Mouse (Mus musculus) neural tube, embryonic 13.5 days (tissue): ENCODE measurements around the gene Acacb. TPM values are rescaled to one million over a fixed set of nuclear protein-coding genes. Genes with fewer than 3 reads are reported as not detected.
A peak's percentile ranks its signal among the peaks of the same experiment; 100 is the strongest.

Experiments used
- ATAC-seq: fragments of 200-750 bp; cut with Nextera tagmentation; 2 replicates; pipeline ENCODE4 v1.8.0; 2017; ENCODE audit warnings: low read depth, mild to moderate bottlenecking, moderate TSS enrichment, moderate library complexity
- H3K27ac ChIP-seq: fragments of 300-500 bp; sonication (generic); replicated peaks from 2 replicates; pipeline ENCODE4 v1.5.1; 2015; ENCODE audit warnings: moderate library complexity, mild to moderate bottlenecking, inconsistent platforms
- H3K27me3 ChIP-seq: fragments of 300-500 bp; sonication (generic); 2 replicates; pipeline ENCODE4 v1.6.1; 2015; ENCODE audit warnings: mild to moderate bottlenecking, inconsistent platforms
- H3K36me3 ChIP-seq: fragments of 300-500 bp; sonication (generic); 2 replicates; pipeline ENCODE4 v1.6.1; 2015; ENCODE audit warnings: mild to moderate bottlenecking, inconsistent platforms
- H3K4me1 ChIP-seq: fragments of 300-500 bp; sonication (generic); replicated peaks from 2 replicates; pipeline ENCODE4 v1.6.1; 2015; ENCODE audit warnings: inconsistent platforms
- H3K4me2 ChIP-seq: fragments of 300-500 bp; sonication (generic); 2 replicates; pipeline ENCODE4 v1.6.1; 2015; ENCODE audit warnings: inconsistent platforms, mild to moderate bottlenecking, moderate library complexity
- H3K4me3 ChIP-seq: fragments of 300-500 bp; sonication (generic); 2 replicates; pipeline ENCODE4 v1.5.1; 2015; ENCODE audit warnings: mild to moderate bottlenecking, inconsistent platforms
- H3K9ac ChIP-seq: fragments of 300-500 bp; sonication (generic); 2 replicates; pipeline ENCODE4 v1.6.1; 2015; ENCODE audit warnings: moderate library complexity, mild to moderate bottlenecking, inconsistent platforms
- H3K9me3 ChIP-seq: fragments of 300-500 bp; sonication (generic); 2 replicates; pipeline ENCODE4 v1.6.1; 2016; ENCODE audit warnings: inconsistent platforms
- WGBS: fragments of 180-500 bp; shearing (Covaris S2); methylation state at CpG from one replicate; pipeline ENCODE4 v1.1.7; 2015; 5-methylcytosine and 5-hydroxymethylcytosine counted together
- polyA plus RNA-seq: library from polyadenylated mRNA; unstranded; fragments of >200 nt; fragmentation: Nextera tagmentation; extraction: Ambion mirVana; gene quantifications from 2 replicates; pipeline ENCODE4 v1.2.1, GENCODE M21; 2015

The Acacb gene
- polyA plus RNA-seq, 1 experiment from 2014 or later: 3.1 TPM

- 57% methylated on average over 6 of the region's 6 CpGs for WGBS
- ATAC-seq: no peak
- peak overlapping the region; percentile 38 for H3K27ac ChIP-seq
These were observed 16.9 kb downstream of the Acacb start for GRCm38 (mm10) chr5:114163117-114163696.

GRCm38 (mm10) chr5:114170345-114170744 lies 24.0 kb downstream of the Acacb start:
- ATAC-seq: no peak
- Histone ChIP-seq H3K9me3 (no peaks in the 10 kb centered on the region), H3K4me2 (no peak overlapping the region), H3K4me3 (no peak overlapping the region), H3K27me3 (peaks cover 9% of the 10 kb centered on the region), H3K4me1 (peaks cover under 1% of the 10 kb centered on the region; the same call in 1 of the 2 replicates), H3K36me3 (no peaks in the 10 kb centered on the region), H3K27ac (no peak overlapping the region), H3K9ac (no peak overlapping the region)
- WGBS: 84% methylated on average over 7 of the region's 7 CpGs

More at GRCm38 (mm10) chr5:114163117-114163696, 16.9 kb downstream of the Acacb start:
- H3K4me2 ChIP-seq: no peak overlapping the region
- no peak overlapping the region for H3K9ac ChIP-seq
- H3K27me3 ChIP-seq: no peaks in the 10 kb centered on the region
- H3K4me1 ChIP-seq: no peaks in the 10 kb centered on the region; the same call in 1 of the 2 replicates
- H3K36me3 ChIP-seq: no peaks in the 10 kb centered on the region
- no peak overlapping the region for H3K4me3 ChIP-seq
- no peaks in the 10 kb centered on the region for H3K9me3 ChIP-seq

GRCm38 (mm10) chr5:114172936-114173335 lies 26.6 kb downstream of the Acacb start:
- WGBS: 90% methylated on average over 3 of the region's 3 CpGs
- peaks cover 22% of the 10 kb centered on the region for H3K27me3 ChIP-seq
- no peaks in the 10 kb centered on the region for H3K36me3 ChIP-seq
- H3K9ac ChIP-seq: no peak overlapping the region
- H3K4me1 ChIP-seq: peaks cover 10% of the 10 kb centered on the region
- no peak overlapping the region for H3K4me3 ChIP-seq
- H3K9me3 ChIP-seq: no peaks in the 10 kb centered on the region
- H3K27ac ChIP-seq: no peak overlapping the region
- no peak overlapping the region for H3K4me2 ChIP-seq
- no peak for ATAC-seq

GRCm38 (mm10) chr5:114173458-114173857 lies 27.1 kb downstream of the Acacb start:
- 77% methylated on average over 7 of the region's 7 CpGs for whole genome bisulfite sequencing
- ATAC-seq: no peak

GRCm38 (mm10) chr5:114173877-114174581 lies 27.7 kb downstream of the Acacb start:
- Histone ChIP-seq H3K4me1 (peaks cover 10% of the 10 kb centered on the region), H3K4me2 (no peak overlapping the region), H3K27ac (no peak overlapping the region), H3K27me3 (peaks cover 22% of the 10 kb centered on the region), H3K36me3 (no peaks in the 10 kb centered on the region), H3K9me3 (no peaks in the 10 kb centered on the region), H3K4me3 (no peak overlapping the region), H3K9ac (no peak overlapping the region)
- ATAC-seq: no peak
- WGBS: 32% methylated on average over 16 of the region's 16 CpGs

More at GRCm38 (mm10) chr5:114173458-114173857, 27.1 kb downstream of the Acacb start:
- Histone ChIP-seq H3K27me3 (peaks cover 22% of the 10 kb centered on the region), H3K4me3 (no peak overlapping the region), H3K9ac (no peak overlapping the region), H3K27ac (no peak overlapping the region), H3K4me1 (peaks cover 10% of the 10 kb centered on the region), H3K9me3 (no peaks in the 10 kb centered on the region), H3K36me3 (no peaks in the 10 kb centered on the region), H3K4me2 (no peak overlapping the region)

- WGBS: 17% methylated on average over 16 of the region's 16 CpGs
- Histone ChIP-seq H3K9me3 (no peaks in the 10 kb centered on the region), H3K9ac (no peak overlapping the region), H3K4me1 (peaks cover 10% of the 10 kb centered on the region), H3K36me3 (no peaks in the 10 kb centered on the region), H3K27me3 (peaks cover 22% of the 10 kb centered on the region), H3K27ac (no peak overlapping the region), H3K4me3 (no peak overlapping the region), H3K4me2 (0 out of 2 replicates have a peak overlapping the region, but pooled peaks have one; percentile 6)
- no peak for ATAC-seq
These were observed 28.3 kb downstream of the Acacb start for GRCm38 (mm10) chr5:114174639-114175038.

GRCm38 (mm10) chr5:114175596-114176171 lies 29.3 kb downstream of the Acacb start:
- Histone ChIP-seq H3K27me3 (peaks cover 22% of the 10 kb centered on the region), H3K9ac (peak overlapping the region; percentile 52), H3K36me3 (no peaks in the 10 kb centered on the region), H3K4me2 (peak overlapping the region; percentile 63), H3K4me3 (peak overlapping the region; percentile 39), H3K27ac (no peak overlapping the region), H3K9me3 (no peaks in the 10 kb centered on the region), H3K4me1 (peaks cover 10% of the 10 kb centered on the region)
- ATAC-seq: peak; percentile 89
- under 1% methylated on average over 26 of the region's 26 CpGs for WGBS

GRCm38 (mm10) chr5:114176548-114177400 lies 30.4 kb downstream of the Acacb start:
- 41% methylated on average over 8 of the region's 8 CpGs for WGBS
- H3K27me3 ChIP-seq: peaks cover 22% of the 10 kb centered on the region
- no peak overlapping the region for H3K4me3 ChIP-seq
- ATAC-seq: no peak
- H3K4me1 ChIP-seq: peaks cover 10% of the 10 kb centered on the region
- peak overlapping the region; percentile 63 for H3K4me2 ChIP-seq
- no peak overlapping the region for H3K27ac ChIP-seq
- no peaks in the 10 kb centered on the region for H3K36me3 ChIP-seq
- H3K9ac ChIP-seq: no peak overlapping the region
- no peaks in the 10 kb centered on the region for H3K9me3 ChIP-seq

- H3K27ac ChIP-seq: no peak overlapping the region
- no peak overlapping the region for H3K4me2 ChIP-seq
- no peak overlapping the region for H3K4me3 ChIP-seq
- ATAC-seq: no peak
- H3K36me3 ChIP-seq: no peaks in the 10 kb centered on the region
- H3K9me3 ChIP-seq: no peaks in the 10 kb centered on the region
- 85% methylated on average over 4 of the region's 4 CpGs for WGBS
- no peak overlapping the region for H3K9ac ChIP-seq
- peaks cover 10% of the 10 kb centered on the region for H3K4me1 ChIP-seq
- H3K27me3 ChIP-seq: peaks cover 22% of the 10 kb centered on the region
These were observed 31.8 kb downstream of the Acacb start for GRCm38 (mm10) chr5:114177966-114178719.

- Histone ChIP-seq H3K4me2 (no peak overlapping the region), H3K27ac (no peak overlapping the region), H3K4me1 (peaks cover 10% of the 10 kb centered on the region), H3K27me3 (peaks cover 20% of the 10 kb centered on the region), H3K4me3 (no peak overlapping the region), H3K36me3 (no peaks in the 10 kb centered on the region), H3K9me3 (no peaks in the 10 kb centered on the region), H3K9ac (no peak overlapping the region)
- WGBS: 88% methylated on average over 11 of the region's 11 CpGs
- no peak for ATAC-seq
These were observed 33.2 kb downstream of the Acacb start for GRCm38 (mm10) chr5:114179541-114179940.

- H3K4me2 ChIP-seq: no peak overlapping the region
- H3K9me3 ChIP-seq: no peaks in the 10 kb centered on the region
- H3K9ac ChIP-seq: no peak overlapping the region
- 97% methylated on average over 2 of the region's 2 CpGs for WGBS
- no peak for ATAC-seq
- H3K36me3 ChIP-seq: no peaks in the 10 kb centered on the region
- H3K4me3 ChIP-seq: no peak overlapping the region
- no peaks in the 10 kb centered on the region for H3K27me3 ChIP-seq
- no peaks in the 10 kb centered on the region for H3K4me1 ChIP-seq
- no peak overlapping the region for H3K27ac ChIP-seq
These were observed 37.2 kb downstream of the Acacb start for GRCm38 (mm10) chr5:114183493-114183892.
